Mouse (Mus musculus): ENCODE measurements at regions not wholly inside any gene's neighbourhood (a gene's known extent, or its start where the extent isn't known, plus 50 kb on each side); places are given as distances from the start of the nearest gene placed in this dataset.

GRCm38 (mm10) chr6:89257416-89257815 is 105.0 kb downstream of the Plxna1 start:
- 84% methylated on average over 6 of the region's 6 CpGs for WGBS
- H3K27me3 ChIP-seq (ENCODE audit: insufficient read depth, poor library complexity, severe bottlenecking), result 0 out of 2 replicates have a peak, but pooled peaks cover 13% of the 10 kb centered on the region
- no peak overlapping the region for H3K4me3 ChIP-seq

GRCm38 (mm10) chr6:89258140-89258539 is 104.3 kb downstream of the Plxna1 start:
- 63% methylated on average over 4 of the region's 4 CpGs for WGBS
- Histone ChIP-seq H3K27me3 (ENCODE audit: insufficient read depth, poor library complexity, severe bottlenecking) (0 out of 2 replicates have a peak, but pooled peaks cover 13% of the 10 kb centered on the region), H3K9me3 (no peaks in the 10 kb centered on the region), H3K27ac (no peak overlapping the region), H3K4me1 (0 out of 2 replicates have a peak, but pooled peaks cover 6% of the 10 kb centered on the region), H3K4me3 (no peak overlapping the region), H3K36me3 (no peaks in the 10 kb centered on the region)
- DNase-seq (ENCODE audit: low spot score), result no peak

More at GRCm38 (mm10) chr6:89257416-89257815, 105.0 kb downstream of the Plxna1 start:
- 0 out of 2 replicates have a peak, but pooled peaks cover 6% of the 10 kb centered on the region for H3K4me1 ChIP-seq
- H3K27ac ChIP-seq, result no peak overlapping the region
- no peaks in the 10 kb centered on the region for H3K36me3 ChIP-seq
- H3K9me3 ChIP-seq, result no peaks in the 10 kb centered on the region
- no peak for DNase-seq (ENCODE audit: low spot score)

- Histone ChIP-seq H3K4me1 (0 out of 2 replicates have a peak, but pooled peaks cover 6% of the 10 kb centered on the region), H3K36me3 (no peaks in the 10 kb centered on the region), H3K4me3 (no peak overlapping the region), H3K27me3 (ENCODE audit: insufficient read depth, poor library complexity, severe bottlenecking) (0 out of 2 replicates have a peak, but pooled peaks cover 13% of the 10 kb centered on the region), H3K9me3 (no peaks in the 10 kb centered on the region), H3K27ac (no peak overlapping the region)
- no peak for DNase-seq (ENCODE audit: low spot score)
- 72% methylated on average over 11 of the region's 11 CpGs for WGBS
These were observed 102.9 kb downstream of the Plxna1 start for GRCm38 (mm10) chr6:89259406-89259994.

GRCm38 (mm10) chr6:89262958-89263357 is 99.5 kb downstream of the Plxna1 start:
- Histone ChIP-seq H3K27me3 (ENCODE audit: insufficient read depth, poor library complexity, severe bottlenecking) (0 out of 2 replicates have a peak, but pooled peaks cover 13% of the 10 kb centered on the region), H3K27ac (no peak overlapping the region), H3K9me3 (no peaks in the 10 kb centered on the region), H3K36me3 (no peaks in the 10 kb centered on the region), H3K4me3 (no peak overlapping the region), H3K4me1 (no peaks in the 10 kb centered on the region)
- DNase-seq (ENCODE audit: low spot score), result no peak
- WGBS, result 63% methylated on average over 4 of the region's 4 CpGs

- no peaks in the 10 kb centered on the region for H3K9me3 ChIP-seq
- H3K27me3 ChIP-seq (ENCODE audit: insufficient read depth, poor library complexity, severe bottlenecking), result 0 out of 2 replicates have a peak, but pooled peaks cover 4% of the 10 kb centered on the region
- DNase-seq (ENCODE audit: low spot score), result no peak
- no peaks in the 10 kb centered on the region for H3K4me1 ChIP-seq
- H3K36me3 ChIP-seq, result no peaks in the 10 kb centered on the region
- H3K27ac ChIP-seq, result no peak overlapping the region
- H3K4me3 ChIP-seq, result no peak overlapping the region
- 64% methylated on average over 3 of the region's 3 CpGs for WGBS
These were observed 97.1 kb downstream of the Plxna1 start for GRCm38 (mm10) chr6:89265296-89265695.
